Mouse (Mus musculus): ENCODE results near the gene Arv1.
A peak's percentile ranks its signal among the peaks of the same experiment; 100 is the strongest.

DNA sequence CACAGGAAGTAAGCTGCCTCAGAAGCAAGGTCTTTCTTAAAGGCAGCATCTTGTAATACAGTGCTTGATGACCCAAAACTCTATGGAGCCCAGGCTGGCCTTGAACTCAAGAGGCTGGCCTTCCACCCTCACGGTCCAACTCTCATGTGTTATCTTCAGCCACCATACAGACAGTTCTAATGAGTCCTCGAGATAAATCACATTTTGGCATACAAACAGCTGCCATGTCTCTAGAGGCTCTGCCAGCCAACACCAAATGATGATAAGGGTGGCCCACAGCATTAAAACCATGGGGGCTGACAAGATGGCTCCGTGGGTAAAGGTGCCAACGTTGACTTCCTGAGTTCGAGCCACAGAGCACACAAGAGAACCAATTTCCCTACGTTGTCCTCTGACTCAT, 8.7 kb upstream of the Arv1 start:
- no peak for TF ChIP-seq CTCF (IDR thresholded peaks at IDR 0.05; ENCODE audit: low read depth)
- TF ChIP-seq EP300 (IDR thresholded peaks at IDR 0.05; ENCODE audit: low read depth) = peak; percentile 47; the same call in 1 of the 2 replicates
